Mouse (Mus musculus) gonadal fat pad, adult 2 months (tissue): ENCODE results near the gene Ccdc59. TPM values are rescaled to one million over a fixed set of nuclear protein-coding genes. Genes with fewer than 3 reads are reported as not detected.
A peak's percentile ranks its signal among the peaks of the same experiment; 100 is the strongest.

Experiments used
- DNase-seq: peaks from one replicate; pipeline ENCODE4 v3.0.0-alpha.2; 2012; ENCODE audit warnings: low read depth
- polyA plus RNA-seq: library from polyadenylated mRNA; depleted of rRNA; stranded (reverse); fragments of >200 nt; gene quantifications from 2 replicates; pipeline ENCODE4 v1.2.3, GENCODE M21; 2012; rRNA removed

Ccdc59 gene
- polyA plus RNA-seq = 6.0 and 6.3 TPM in 2 replicates

DNA sequence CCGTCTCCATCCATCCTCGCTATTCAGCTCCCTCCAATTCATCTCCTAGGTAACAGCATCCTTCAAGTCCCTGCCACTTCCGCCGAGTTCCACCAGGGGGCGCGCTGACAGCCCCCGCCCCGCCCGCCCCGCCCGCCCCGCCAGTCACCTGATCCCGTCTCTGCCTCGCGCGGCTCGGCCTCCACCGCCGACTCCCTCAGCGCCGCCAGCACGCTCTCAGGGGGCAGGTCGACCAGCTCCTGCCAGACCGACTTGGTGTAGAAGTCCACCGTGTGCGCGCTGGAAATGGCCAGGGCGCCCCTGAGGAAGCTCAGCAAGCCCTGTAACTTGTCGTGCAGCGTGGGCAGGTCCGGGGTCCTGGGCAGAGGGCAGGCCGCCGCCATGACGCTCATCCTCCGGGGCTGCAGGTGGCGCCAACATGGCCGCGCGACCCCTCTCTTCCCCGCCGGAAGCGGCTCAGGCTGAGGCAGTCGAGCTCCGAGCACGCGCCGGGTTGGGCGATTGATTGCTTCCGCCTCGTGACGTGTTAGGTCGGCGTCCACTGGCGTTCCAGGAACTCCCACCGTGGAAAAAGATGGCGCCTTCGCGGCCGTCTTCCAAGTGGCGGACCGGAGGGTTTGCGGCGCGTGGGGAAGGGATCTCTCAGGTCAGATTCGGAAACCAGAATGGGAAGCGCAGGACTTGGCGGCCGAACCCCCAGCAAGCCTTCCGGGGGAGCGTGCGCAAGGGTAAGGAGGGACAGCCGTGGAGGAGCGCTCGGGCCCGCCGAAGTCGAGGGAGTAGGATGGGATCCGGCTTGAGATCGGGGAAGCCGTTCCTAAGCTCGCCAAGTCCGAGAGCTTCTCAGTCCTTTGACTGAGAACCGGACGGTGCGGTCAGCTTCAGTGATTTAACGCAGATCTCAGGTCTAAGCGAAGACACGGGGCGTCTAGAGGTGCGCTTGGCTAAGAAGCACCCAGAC lies at the start of gene Ccdc59, which contains the start of gene Mettl25:
Gene Ccdc59, plus strand, starts transcription at position 140 of the 961 bp plus-strand sequence.
Gene Mettl25, minus strand, starts transcription at position 453 of the 961 bp plus-strand sequence.
- peak; percentile 65 for DNase-seq

DNA sequence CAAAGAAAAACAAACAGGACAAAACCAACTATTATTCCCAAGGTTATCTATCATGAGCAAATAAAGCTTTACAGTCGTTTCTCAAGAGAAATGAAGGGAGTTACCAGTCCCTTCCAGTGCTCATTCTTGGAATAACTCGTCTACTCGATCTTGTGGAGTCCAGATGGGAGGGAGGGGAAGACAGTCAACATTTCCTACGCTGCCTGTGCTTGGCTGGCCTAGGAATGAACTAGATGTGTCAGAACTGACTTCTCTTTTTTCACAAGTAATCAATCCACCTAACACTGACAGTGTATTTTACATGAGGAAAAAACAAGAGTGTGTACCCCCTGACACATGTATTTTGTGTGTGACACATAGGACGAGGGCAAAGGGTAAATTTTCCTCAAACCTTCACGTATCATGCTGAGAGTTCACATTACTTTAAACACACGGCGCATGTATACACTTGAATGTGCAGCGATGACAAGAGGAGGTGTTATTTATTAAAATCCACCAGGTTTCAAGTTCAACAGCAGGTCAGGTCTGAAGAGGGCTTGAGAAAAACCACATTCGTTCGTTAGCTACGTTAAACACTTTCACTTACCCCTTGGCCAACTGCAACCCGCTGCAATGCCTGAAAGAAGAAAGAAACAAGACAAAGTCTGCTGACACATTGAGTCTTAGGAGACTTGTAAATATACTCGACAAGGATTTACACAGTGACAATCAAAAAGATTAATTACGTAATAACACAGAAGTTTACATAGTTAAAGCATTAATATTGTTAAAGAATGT lies 46.9 kb upstream of the Ccdc59 start:
- DNase-seq = no peak

GRCm38 (mm10) chr10:105797250-105797924 lies 43.5 kb upstream of the Ccdc59 start:
- no peak for DNase-seq

GRCm38 (mm10) chr10:105801147-105801546 lies 39.7 kb upstream of the Ccdc59 start:
- no peak for DNase-seq

GRCm38 (mm10) chr10:105802132-105802531 lies 38.7 kb upstream of the Ccdc59 start:
- no peak for DNase-seq

DNA sequence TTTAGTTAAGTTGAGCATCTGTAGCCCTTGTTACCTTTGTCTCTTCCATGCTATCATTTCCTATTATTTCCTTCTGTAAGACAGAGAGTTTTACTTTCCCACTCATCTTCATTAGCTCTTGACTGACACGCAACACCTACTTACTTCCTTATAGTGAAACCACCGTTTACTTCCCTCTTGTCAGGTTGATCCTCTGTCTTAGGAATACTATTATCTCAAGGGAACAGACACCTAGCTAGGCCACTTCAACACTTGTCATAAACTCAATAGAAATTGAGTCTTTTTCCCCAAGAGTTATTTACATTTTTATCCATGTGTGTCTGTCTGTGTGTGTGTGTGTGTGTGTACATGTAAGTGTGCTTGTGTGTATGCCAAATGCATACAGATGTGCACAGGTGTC lies 37.4 kb upstream of the Ccdc59 start:
- DNase-seq = no peak

DNA sequence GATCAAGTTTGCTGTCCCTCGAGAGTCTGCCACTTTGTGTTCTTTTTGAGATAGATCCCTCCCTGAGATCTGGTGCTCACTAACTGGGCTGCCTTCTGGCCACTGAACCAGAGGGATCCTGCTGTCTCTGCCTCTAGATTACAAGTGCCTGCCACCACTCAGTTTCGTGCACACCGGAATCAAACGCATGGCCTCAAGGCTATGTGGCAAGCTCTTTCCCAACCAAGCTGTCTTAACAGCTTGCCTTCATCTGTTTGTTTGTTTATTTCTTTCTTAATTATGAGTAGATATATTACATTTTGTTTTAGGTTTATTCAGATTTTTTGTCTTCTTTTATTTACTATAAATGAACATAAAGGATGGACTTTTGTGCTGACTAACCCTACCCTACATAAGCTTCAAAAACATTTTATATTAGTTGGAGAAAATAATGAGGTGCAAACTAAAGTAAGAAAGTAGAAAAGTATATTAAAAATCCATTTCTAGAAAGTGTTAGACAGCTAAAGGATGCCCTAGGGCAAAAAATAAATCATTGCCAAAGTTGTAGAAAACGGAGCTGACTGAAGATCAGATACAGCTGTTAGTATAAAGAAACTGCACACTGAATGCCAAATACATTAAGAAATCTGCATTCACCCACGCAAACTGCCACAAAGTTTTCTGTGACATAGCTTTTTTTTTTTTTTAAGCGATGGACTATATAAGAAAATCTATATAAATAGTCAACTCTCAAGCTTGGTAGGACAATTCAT lies 34.4 kb upstream of the Ccdc59 start:
- DNase-seq = no peak

- no peak for DNase-seq
Measured at GRCm38 (mm10) chr10:105834627-105835228, 6.1 kb upstream of the Ccdc59 start.

GRCm38 (mm10) chr10:105842574-105842973 lies 1.7 kb downstream of the Ccdc59 start:
- DNase-seq = no peak

DNA sequence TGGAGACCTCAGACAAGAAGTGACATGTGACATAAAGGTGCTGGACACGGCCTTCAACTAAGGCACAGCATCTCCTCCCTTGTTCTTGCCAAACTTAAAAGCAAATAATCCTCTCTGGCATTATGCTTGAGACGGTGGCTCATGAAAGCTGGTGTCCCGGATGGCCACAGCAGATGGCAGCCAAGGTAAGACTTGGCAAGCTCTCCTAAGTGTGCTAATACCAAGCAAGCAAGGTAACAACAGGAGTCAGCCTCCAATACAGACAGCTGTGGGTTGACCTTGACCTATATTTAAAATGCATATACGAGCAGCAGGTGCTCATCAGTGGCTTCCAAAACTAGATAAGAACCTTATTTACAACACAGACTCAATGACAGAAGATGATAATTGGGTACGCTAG lies 9.4 kb downstream of the Ccdc59 start:
- peak; percentile 36 for DNase-seq

- DNase-seq = no peak
Measured at GRCm38 (mm10) chr10:105851136-105851535, 10.3 kb downstream of the Ccdc59 start.

DNA sequence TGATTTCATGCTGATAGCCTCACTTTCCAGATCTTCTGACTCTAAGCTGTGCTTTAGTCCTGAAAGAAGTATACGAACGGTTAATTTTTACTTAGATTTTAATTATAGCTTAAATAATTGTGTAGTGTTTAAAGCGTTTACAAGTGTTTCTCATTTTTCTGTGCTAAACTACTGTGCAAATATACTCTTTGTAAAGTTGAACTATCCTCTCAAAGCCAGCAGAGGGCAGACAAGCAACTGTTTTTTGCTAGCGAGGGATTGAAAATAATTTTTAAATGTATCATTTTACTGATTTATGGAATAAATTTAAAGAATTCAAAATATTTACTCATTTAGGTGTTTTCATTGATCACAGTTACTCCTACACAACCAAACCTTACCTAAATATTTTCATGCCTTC lies 26.4 kb downstream of the Ccdc59 start:
- DNase-seq = no peak

Other genes with a start within 250 kb of the Ccdc59 start
- 3.1 and 3.7 TPM in 2 replicates for gene Mettl25, start 313 bp downstream of the Ccdc59 start, polyA plus RNA-seq